Mouse (Mus musculus) heart, postnatal 25 days (tissue): ENCODE results near the gene Mpi. TPM values are rescaled to one million over a fixed set of nuclear protein-coding genes. Genes with fewer than 3 reads are reported as not detected.
A peak's percentile ranks its signal among the peaks of the same experiment; 100 is the strongest.

Source experiments
- DNase-seq: peaks from one replicate; pipeline ENCODE4 v3.0.0; 2022; ENCODE audit warnings: low spot score
- intact Hi-C: fragments of 180-260 bp; cut with DNase I; formaldehyde crosslinking; loops from one replicate; pipeline ENCODE4 v1.15.1; 2025
- total RNA-seq, 2 experiments: library from RNA; stranded (reverse); gene quantifications; 2 replicates each; pipeline ENCODE4 v1.2.3; 2021

The Mpi gene
- total RNA-seq, 2 experiments from 2014 or later, result 160 to 162 TPM

DNA sequence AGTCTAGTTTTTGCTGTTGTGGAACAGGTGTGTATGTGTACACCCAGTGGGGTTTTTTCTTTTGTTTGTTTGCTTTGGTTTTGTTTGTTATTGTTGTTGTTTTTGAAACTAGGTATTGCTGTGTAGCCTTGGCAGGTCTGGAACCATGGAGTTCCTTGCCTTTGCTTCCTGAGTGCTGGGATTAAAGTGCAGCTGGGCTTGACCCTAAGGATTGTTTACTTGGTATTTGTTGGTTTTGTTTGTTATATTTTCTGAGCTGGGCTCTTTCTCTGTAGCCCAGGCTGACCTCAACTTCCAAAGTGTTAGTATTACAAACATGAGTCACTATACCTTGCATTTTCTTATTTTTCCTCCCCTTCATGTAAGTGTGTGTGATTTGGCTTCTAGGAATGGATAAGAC lies 26.1 kb downstream of the Mpi start:
- intact Hi-C loops, result no loop called here
- DNase-seq, result no peak

GRCm38 (mm10) chr9:57525516-57525915 lies 27.0 kb downstream of the Mpi start:
- intact Hi-C loops, result no loop called here
- no peak for DNase-seq

DNA sequence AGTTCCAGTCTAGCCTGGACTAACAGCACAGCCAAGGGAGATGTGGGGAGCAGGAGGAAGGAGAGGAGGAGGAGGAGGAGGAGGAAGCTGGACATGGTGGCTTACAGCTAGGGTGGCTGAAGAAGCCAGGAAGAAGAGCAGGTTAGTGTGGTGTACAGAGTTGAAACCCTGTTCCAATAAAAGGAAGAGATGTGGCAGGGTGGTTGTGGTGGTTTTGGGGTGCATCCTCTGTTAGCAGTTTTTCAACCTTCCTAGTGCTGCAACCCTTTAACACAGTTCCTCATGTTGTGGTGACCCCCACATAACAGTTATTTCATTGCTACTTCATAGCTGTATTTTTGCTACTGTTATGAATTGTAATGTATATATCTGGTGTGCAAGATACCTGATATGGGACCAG lies 28.1 kb downstream of the Mpi start:
- intact Hi-C loops, result loop anchor here (5.0 kb wide), 3 partner anchors 118 to 238 kb away; no protein-coding TSS in a partner anchor
- no peak for DNase-seq

GRCm38 (mm10) chr9:57523754-57524153 lies 28.8 kb downstream of the Mpi start:
- intact Hi-C loops, result loop anchor here (5.0 kb wide), 3 partner anchors 119 to 239 kb away; no protein-coding TSS in a partner anchor
- no peak for DNase-seq

DNA sequence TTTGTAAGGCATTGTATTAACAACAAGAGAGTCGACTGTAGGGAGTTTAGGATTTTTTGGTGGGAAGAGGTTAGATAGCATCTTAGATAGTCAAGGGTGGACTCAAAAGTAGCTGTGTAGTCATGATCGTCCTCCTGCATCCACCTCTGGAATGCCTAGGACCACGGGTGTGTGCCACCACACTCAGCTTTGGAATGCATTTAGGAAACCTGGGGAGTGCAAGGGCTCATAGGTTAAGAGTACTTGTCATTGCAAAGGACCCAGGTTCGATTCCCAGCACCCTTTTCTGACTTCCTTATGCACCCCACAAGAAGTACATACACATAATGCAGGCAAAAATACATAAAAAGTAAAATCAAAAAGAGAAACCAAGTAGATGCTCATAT lies 29.7 kb downstream of the Mpi start:
- DNase-seq, result no peak
- intact Hi-C loops, result loop anchor here (5.0 kb wide), 3 partner anchors 119 to 239 kb away; no protein-coding TSS in a partner anchor

DNA sequence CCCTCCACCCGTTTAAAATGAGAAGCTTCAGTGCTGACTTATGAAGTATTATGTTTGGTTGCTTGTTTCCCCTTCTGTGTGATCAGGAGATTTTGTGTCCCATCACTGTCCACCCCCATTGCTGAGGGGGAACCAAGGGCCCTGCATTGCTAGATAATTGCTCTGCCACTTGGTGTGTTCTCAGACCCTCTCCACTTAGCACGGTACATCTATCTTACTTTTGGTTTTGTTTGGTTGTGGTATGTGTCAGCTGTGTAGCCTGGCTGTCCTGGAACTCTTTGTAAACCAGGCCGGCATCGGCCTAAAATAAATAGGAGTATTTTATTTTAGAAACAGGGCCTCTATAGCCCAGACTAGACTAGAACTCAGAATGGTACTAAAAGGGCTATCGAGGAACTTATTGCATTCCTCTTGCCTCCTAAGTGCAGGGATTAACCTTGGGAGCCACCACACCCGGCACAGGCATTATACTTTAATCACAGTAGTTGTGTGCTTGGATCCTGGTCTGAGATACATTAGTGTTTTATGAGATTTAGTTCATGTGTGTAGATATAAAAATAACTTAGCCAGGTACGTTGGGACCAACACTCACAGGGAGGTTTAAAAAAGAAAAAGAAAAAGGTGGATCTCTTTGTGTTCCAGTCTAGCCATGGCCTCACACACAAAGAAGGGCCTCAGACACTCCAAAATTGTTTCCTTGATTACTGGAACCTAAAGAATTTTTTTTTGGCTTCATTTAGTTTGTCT lies 30.3 kb downstream of the Mpi start:
- no peak for DNase-seq
- intact Hi-C loops, result loop anchor here (5.0 kb wide), 3 partner anchors 120 to 240 kb away; no protein-coding TSS in a partner anchor

GRCm38 (mm10) chr9:57521056-57521911 lies 31.3 kb downstream of the Mpi start, which contains the start of gene Cox5a:
TSS of gene Cox5a (plus strand) at chr9:57521274.
- DNase-seq, result peak; percentile 90
- intact Hi-C loops, result loop anchor here (5.0 kb wide), 3 partner anchors 121 to 241 kb away; no protein-coding TSS in a partner anchor

DNA sequence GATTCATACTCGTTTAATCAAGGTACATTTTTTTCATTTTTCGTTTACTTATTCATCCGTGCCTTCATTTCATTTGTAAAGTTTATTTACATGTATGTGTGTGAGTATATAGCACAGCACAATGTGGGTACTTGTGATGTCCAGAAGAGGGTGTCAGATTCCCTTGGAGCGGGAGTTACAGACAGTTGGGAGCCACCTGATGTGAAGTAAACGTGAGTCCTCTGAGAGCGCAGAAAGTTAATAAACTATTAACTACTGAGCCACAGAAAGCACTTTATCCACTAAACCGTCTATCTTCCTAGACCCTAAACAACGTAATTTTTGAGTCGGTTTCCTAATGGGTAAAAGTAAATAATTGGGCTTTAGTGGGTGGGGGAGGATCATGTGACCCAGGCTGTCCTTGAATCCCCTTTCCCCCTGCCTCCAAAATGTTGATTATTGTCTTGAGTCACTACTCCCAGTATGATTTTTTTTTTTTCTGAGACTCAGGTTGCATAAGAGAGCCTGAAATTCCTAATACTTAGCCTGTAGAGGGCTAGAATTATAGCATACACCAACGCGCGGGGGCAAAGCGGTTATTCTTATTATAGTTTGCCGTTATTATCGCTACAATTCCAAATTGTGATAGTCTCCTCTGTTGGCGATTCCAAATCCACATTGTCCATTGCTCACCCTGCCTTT lies 32.0 kb downstream of the Mpi start:
- intact Hi-C loops, result loop anchor here (5.0 kb wide), 3 partner anchors 122 to 242 kb away; no protein-coding TSS in a partner anchor
- DNase-seq, result no peak

DNA sequence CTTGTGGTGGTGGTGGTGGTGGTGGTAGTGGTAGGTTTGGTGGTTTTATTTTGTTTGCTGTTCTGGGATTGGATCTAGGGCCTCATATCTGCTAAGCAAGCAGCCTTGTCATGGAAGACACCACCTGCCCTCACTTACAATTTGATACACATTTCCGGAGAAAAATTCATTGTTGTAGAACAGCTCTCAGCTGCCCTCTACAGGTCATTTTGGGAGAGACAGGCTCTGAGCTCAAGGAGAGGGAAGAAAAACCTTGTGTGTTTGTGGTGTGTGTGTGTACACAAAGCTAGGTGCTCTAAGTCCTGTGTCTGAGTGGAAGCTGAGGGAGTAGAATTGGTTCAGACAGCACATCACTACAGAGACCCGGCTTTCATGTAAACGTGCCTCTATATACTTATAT lies 35.5 kb downstream of the Mpi start:
- intact Hi-C loops, result loop anchor here (1.0 to 5.0 kb wide), 2 partner anchors 32 to 310 kb away; no protein-coding TSS in a partner anchor
- no peak for DNase-seq

DNA sequence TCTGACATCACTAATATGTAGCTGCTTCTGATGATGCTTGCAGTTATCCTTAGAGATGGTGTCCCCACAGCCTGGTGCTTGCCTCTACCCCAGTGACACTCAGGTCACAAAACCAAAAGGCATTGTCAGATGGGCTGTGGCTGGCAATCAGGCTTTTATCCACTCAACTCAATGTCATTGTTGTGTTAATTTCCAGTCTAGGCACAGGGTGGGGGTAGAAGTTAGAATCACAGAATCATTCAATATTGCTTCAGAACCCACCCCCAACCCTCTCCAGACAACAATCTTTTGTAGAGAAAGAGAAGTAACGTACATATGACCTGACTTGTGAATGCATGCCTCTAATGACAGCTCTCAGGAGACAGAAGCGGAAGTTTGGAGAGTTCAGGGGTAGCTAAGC lies 42.0 kb downstream of the Mpi start:
- DNase-seq, result no peak
- intact Hi-C loops, result no loop called here

- peak; percentile 65 for DNase-seq
- intact Hi-C loops, result no loop called here
These were observed 46.9 kb downstream of the Mpi start for GRCm38 (mm10) chr9:57505700-57506099.

- intact Hi-C loops, result no loop called here
- no peak for DNase-seq
These were observed 47.7 kb downstream of the Mpi start for GRCm38 (mm10) chr9:57504891-57505290.

DNA sequence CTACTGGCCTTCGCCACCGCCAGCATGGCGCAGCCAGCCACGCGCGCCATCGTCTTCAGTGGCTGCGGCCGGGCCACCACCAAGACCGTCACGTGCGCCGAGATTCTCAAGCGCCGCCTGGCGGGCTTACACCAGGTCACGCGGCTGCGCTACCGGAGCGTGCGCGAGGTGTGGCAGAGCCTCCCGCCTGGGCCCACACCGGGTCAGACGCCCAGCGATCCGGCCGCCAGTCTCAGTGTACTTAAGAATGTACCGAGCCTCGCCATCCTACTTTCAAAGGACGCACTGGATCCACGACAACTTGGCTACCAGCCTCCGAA lies 48.2 kb downstream of the Mpi start:
- peak; percentile 19 for DNase-seq
- intact Hi-C loops, result no loop called here

DNA sequence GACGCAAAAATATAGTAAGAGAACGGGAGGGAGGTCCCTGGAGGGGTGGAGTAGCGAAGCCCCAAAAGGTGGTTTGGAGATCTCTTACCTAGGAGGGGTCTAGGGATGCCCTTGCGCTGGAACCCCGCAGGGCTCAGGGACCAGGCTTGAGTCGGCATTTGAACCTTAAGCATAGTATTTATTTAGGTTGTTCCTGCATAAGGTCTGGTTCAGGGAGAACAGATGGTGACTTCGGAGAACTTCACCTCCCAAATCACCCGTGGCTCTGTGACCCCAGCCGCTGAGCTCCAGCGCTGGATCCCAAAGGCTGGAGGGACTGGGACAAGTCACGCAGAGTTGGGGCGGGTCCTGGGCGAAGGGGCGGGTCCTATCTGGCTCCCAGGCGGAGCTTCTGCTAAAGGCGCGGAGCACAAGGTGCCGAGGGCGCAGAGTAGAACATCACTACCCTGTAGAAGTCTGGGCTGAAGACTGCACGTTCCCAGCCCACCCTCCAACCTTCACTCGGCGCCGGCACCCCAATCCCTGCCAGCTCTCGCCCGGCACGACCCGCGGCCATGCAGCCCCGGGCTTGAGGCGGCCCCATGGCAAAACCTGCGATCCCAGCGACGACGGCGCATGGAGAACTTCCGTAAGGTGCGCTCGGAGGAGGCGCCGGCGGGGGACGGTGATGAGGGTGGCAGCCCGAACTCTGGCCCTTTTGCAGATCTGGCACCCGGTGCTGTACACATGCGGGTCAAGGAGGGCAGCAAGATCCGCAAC lies 48.8 kb downstream of the Mpi start, which contains the start of gene Rpp25:
Gene Rpp25 (plus strand): TSS at position 405 of the 759 bp plus-strand sequence.
- intact Hi-C loops, result no loop called here
- peak; percentile 40 for DNase-seq

DNA sequence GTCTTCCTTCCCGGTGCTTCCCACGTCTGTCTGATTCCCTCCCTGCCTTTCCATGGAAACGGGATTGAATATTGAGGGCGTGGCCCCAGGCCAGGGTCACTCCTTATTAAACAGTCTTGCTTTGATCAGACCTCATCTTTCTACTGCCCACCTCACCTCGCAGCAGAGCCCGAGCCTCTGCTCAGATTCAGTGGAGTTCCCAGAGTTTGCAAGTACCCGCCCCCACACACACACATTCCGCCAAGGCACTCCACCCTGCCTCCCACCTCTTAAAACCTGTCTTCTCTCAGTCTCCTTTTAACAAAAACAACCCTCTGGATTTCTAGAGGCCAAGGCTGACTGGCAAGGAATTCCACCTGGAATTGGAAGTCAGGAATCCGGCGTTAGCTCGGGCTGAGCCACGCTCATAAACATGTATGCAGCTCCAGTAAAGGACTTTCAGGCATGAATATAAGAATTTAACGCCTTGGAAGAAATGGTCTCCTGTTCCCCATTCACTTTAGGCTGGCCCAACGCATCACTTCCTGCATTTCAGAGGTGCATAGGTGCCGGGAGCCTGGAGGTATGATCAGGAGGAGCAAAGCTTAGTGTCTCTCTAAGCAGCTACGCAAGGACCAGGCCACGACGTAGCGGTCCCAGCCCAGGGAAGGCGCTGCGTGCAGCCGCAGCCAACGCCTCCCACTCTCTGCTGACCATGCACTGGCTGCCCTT lies 49.5 kb downstream of the Mpi start:
- DNase-seq, result no peak
- intact Hi-C loops, result no loop called here

DNA sequence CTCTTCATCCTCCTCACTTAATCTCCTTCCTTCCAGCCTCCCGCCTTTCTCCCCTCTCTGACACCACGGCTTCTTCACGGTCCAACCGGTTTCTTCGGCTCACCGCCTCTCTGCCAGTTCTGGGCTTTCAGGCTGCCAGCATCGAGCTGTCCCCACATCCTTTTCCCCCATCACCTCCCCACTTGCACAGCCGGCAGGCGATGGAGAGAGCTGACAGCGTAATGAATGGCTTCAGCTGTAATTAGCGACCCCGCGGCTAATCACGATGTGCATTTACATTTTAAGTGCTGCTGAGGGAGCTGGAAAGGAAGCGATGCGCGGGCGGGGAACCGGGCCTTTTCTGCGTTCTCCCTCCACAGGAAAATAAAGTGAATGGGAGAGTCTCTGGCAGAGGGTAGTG lies 50.7 kb downstream of the Mpi start:
- intact Hi-C loops, result no loop called here
- no peak for DNase-seq

DNA sequence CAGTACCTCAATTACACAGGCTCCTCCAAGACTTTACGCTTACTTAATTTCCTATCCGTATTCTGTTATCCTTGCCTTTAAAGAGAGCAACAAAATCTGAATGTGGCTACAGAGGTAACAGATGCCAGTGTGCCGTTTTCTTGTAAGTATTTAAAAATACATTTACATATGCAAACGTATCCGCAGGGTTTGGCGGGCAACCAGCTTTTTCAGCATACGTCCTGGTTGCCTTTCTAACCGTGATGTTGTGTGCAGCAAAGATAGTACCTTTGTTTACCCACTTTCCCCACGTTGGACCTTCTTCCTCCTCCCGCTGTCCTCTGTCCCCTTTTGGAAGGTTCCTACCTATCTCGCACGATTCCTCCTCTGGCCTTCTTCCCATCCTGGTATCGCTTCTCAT lies 51.1 kb downstream of the Mpi start:
- DNase-seq, result no peak
- intact Hi-C loops, result no loop called here

DNA sequence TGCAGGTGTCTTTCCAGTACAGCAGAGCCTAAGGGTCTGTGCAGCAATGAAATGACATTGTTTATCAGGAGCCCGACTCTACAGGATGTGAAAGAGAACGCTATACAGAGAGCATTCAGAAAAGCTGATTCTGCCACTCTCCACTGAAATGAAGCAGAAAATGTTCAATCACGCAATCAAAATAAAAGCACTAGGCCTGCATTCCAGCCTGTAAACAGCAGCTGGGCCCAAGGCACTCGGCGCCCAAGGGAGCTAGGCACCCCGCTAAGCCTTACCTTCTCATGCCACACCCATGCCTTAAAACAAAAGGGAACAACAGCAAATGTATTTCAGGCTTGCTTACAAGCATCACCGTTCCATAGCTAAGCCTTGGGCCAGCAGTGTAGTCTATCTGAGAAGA lies 54.0 kb downstream of the Mpi start:
- no peak for DNase-seq
- intact Hi-C loops, result no loop called here

- intact Hi-C loops, result no loop called here
- DNase-seq, result no peak
These were observed 55.3 kb downstream of the Mpi start for GRCm38 (mm10) chr9:57497236-57497635.
